In genomic region chr19:53861346-53861745, GRCm38 (mm10) we compare ENCODE assay signal across 16 mouse cellular contexts.
"Had no signal": no experiment of that assay in that cellular context is flagged by ENCODE, and none has a peak within 500 bp of the region (broad histone marks: within the 10 kb centered on the region; RNA-seq: fewer than 3 reads in every experiment).

No protein-coding gene starts in this region.

- H3K9me3 ChIP-seq: lung, embryonic 15.5 days; midbrain, embryonic 10.5 days; midbrain, embryonic 12.5 days; neural tube, embryonic 12.5 days; stomach, embryonic 15.5 days had no signal

- H3K36me3 ChIP-seq: lung, embryonic 15.5 days; midbrain, embryonic 10.5 days; midbrain, embryonic 12.5 days; neural tube, embryonic 12.5 days; stomach, embryonic 15.5 days had no signal

- DNase-seq: liver, postnatal 0 days; lung, adult 2 months; lung, postnatal 4 days; midbrain, embryonic 14.5 days; right cerebral cortex, postnatal 14 days; thymus, adult 2 months; thymus, postnatal 25 days; thymus, postnatal 4 days had no signal

- H3K9ac ChIP-seq: liver, postnatal 0 days; lung, embryonic 15.5 days; midbrain, embryonic 12.5 days; neural tube, embryonic 12.5 days; stomach, embryonic 15.5 days had no signal

- ATAC-seq: liver, postnatal 0 days; lung, postnatal 0 days; midbrain, embryonic 16.5 days had no signal

- H3K4me2 ChIP-seq: lung, embryonic 15.5 days; midbrain, embryonic 12.5 days; neural tube, embryonic 12.5 days; stomach, embryonic 15.5 days had no signal

- H3K4me1 ChIP-seq: neural tube, embryonic 12.5 days had no signal

- H3K4me3 ChIP-seq: lung, embryonic 15.5 days; midbrain, embryonic 10.5 days; midbrain, embryonic 12.5 days; neural tube, embryonic 12.5 days; stomach, embryonic 15.5 days had no signal

- H3K27ac ChIP-seq: lung, embryonic 15.5 days; midbrain, embryonic 10.5 days; midbrain, embryonic 12.5 days; neural tube, embryonic 12.5 days; stomach, embryonic 15.5 days; stomach, postnatal 0 days had no signal

- H3K27me3 ChIP-seq: lung, embryonic 15.5 days; neural tube, embryonic 12.5 days; stomach, embryonic 15.5 days had no signal
